Mouse (Mus musculus) kidney, postnatal 10 days (tissue): ENCODE data around the gene Amy2a5.
"Not testable (repeated sequence)": the region's sequence is repeated elsewhere in the genome, so short reads cannot be mapped to it uniquely, and the experiment has no call there.

Experiments
- DNase-seq: peaks from one replicate; pipeline ENCODE4 v3.0.0; 2021; ENCODE audit warnings: mixed read lengths

The Amy2a5 gene

DNA sequence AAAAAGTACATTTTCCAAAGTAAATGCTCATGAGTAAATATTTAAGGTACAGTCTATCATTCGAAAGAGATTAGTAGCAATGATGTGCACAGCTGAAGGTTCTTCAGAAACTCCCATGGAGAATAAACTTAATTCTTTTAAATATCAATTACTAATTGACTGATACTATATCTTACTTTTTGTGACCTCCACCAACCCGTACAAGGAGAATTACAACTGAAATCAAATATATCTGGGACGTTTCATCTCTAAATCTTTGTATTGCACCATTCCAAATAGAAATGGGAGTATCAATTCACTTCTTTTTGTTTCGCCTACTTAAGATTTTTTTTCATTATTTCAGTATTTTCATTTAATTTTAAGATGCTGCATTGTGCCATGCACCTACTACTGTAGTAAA, at the start of gene Amy2a5:
TSS of gene Amy2a5 (minus strand) at position 101 of the 400 bp plus-strand sequence.
- DNase-seq, result not testable (repeated sequence)

DNA sequence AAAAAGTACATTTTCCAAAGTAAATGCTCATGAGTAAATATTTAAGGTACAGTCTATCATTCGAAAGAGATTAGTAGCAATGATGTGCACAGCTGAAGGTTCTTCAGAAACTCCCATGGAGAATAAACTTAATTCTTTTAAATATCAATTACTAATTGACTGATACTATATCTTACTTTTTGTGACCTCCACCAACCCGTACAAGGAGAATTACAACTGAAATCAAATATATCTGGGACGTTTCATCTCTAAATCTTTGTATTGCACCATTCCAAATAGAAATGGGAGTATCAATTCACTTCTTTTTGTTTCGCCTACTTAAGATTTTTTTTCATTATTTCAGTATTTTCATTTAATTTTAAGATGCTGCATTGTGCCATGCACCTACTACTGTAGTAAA, 32.7 kb upstream of the Amy2a5 start, which contains the start of gene Amy2a4:
TSS of gene Amy2a4 (minus strand) at position 101 of the 400 bp plus-strand sequence.
- DNase-seq, result not testable (repeated sequence)

DNA sequence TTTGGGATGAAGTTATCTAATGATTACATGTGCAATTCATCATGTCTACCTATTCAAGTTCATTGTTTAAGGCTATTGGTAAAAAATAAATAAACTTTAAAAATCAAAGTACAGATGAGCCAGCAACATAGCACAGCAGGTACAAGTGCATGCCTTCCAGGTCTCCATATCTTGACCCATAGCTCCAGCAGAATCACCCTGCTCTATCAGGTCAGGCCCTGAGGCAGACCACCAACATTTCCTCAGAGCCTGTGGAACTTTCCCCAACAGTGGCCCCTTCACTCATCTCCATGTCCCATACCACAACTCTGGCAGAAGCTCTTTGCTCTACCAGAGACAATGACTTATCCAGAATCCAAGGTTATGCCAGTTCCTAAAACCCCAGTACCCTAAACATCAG, 21.6 kb upstream of the Amy2a5 start:
- not testable (repeated sequence) for DNase-seq

DNA sequence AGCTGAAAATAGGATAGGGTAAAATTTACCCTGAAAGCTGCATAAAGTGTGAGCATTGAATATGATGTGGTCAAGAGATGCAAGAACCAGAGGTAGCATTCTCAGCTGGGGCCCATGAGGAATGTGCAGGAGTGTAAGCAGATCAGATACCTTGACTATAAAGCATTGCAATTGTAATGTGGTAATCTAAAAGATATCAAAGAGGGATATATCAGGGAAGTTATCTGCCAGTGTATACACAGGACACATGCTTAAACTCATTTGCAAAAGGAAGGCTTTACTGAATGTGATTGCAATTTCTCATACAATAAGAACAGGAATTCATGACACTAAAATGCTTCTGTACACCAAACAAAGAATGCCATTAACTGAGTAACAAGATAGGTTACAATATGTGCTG, 20.9 kb upstream of the Amy2a5 start:
- not testable (repeated sequence) for DNase-seq

DNA sequence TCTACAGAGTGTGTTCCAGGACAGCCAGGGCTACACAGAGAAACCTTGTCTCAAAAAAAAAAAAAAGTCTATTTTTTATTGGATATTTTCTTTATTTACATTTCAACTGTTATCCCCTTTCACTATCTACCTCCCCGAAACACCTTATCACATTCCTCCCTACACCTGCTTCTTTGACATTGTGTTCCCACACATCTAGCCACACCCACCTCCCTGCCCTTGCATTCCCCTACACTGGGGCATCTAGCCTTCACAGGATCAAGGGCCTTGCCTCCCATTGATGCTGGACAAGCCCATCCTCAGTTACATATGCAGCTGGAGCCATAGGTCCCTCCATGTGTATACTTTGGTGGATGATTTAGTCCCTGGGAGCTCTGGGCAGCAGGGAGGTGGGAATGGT, 31.5 kb downstream of the Amy2a5 start:
- DNase-seq, result no peak
